Mouse (Mus musculus) lung, adult 2 months (tissue): ENCODE measurements at regions not wholly inside any gene's neighbourhood (a gene's known extent, or its start where the extent isn't known, plus 50 kb on each side); places are given as distances from the start of the nearest gene placed in this dataset.

Experiments used
- CTCF ChIP-seq: fragments of 200-500 bp; IDR thresholded peaks from 2 replicates; pipeline ENCODE4 v1.5.1; 2011; ENCODE audit warnings: mild to moderate bottlenecking, low read length, control low read depth; ENCODE audit not compliant: insufficient read depth
- POLR2A ChIP-seq: fragments of 200-500 bp; IDR thresholded peaks from 2 replicates; pipeline ENCODE4 v1.6.1; 2011; ENCODE audit warnings: low read depth, mild to moderate bottlenecking, control low read depth, low read length, borderline replicate concordance; ENCODE audit errors: extremely low read depth

DNA sequence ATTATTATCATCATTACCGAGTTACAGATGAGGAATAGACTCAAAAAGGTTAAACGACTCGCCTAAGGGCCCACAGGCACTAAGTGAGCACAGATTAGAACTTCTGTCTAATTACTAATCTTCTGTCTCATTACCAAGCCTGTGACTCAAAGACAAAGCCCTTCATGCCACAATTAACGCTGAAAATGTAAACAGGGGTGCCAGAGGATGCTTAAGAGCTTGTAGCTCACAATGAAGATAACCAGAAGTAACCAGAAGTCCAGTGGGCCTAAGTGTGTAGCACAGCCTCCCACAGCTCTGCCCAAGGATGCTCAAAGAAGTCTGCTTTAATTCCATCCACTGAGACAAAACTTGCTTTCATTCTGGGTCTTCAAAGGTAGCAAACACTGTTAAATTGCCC lies 113.7 kb upstream of the Nabp1 start:
- TF ChIP-seq CTCF (no peak), POLR2A (no peak)
